Mouse (Mus musculus): ENCODE results near the gene Magi2. TPM values are rescaled to one million over a fixed set of nuclear protein-coding genes. Genes with fewer than 3 reads are reported as not detected.

The Magi2 gene
- polyA plus RNA-seq, 1 experiment from 2014 or later = 2.4 TPM

GRCm38 (mm10) chr5:19895893-19896292, 669.1 kb downstream of the Magi2 start:
- TF ChIP-seq CTCF (IDR thresholded peaks at IDR 0.05) = no peak
- POLR2A ChIA-PET = no interaction called here
- in situ Hi-C loops (cut with MboI; ENCODE audit: low pct_unique_long_range_greater_than_20kb) = no loop called here
- no peak for ATAC-seq
- CTCF ChIA-PET = no interaction called here
- DNase-seq (ENCODE audit: low read depth, low spot score) = no peak
- peaks cover 4% of the 10 kb centered on the region for H3K27me3 ChIP-seq

- TF ChIP-seq CTCF (IDR thresholded peaks at IDR 0.05) = no peak
- ChIA-PET CTCF (no interaction called here), POLR2A (no interaction called here)
- H3K27me3 ChIP-seq = peaks cover 4% of the 10 kb centered on the region
- ATAC-seq (no peak), DNase-seq (ENCODE audit: low read depth, low spot score) (no peak)
- in situ Hi-C loops (cut with MboI; ENCODE audit: low pct_unique_long_range_greater_than_20kb) = no loop called here
Measured at GRCm38 (mm10) chr5:19901625-19902024, 674.8 kb downstream of the Magi2 start.

- no peak for DNase-seq (ENCODE audit: low read depth, low spot score)
- no peak for TF ChIP-seq CTCF (IDR thresholded peaks at IDR 0.05)
- ATAC-seq = no peak
- H3K27me3 ChIP-seq = peaks cover 25% of the 10 kb centered on the region
- ChIA-PET CTCF (no interaction called here), POLR2A (no interaction called here)
- in situ Hi-C loops (cut with MboI; ENCODE audit: low pct_unique_long_range_greater_than_20kb) = no loop called here
Measured at GRCm38 (mm10) chr5:19906636-19907035, 679.8 kb downstream of the Magi2 start.

- DNase-seq (ENCODE audit: low read depth, low spot score) (no peak), ATAC-seq (no peak)
- POLR2A ChIA-PET = no interaction called here
- peaks cover 29% of the 10 kb centered on the region for H3K27me3 ChIP-seq
- TF ChIP-seq CTCF (IDR thresholded peaks at IDR 0.05) = no peak
- in situ Hi-C loops (cut with MboI; ENCODE audit: low pct_unique_long_range_greater_than_20kb) = no loop called here
- CTCF ChIA-PET = no interaction called here
Measured at GRCm38 (mm10) chr5:19907381-19907982, 680.6 kb downstream of the Magi2 start.

- in situ Hi-C loops (cut with MboI; ENCODE audit: low pct_unique_long_range_greater_than_20kb) = no loop called here
- no peak for TF ChIP-seq CTCF (IDR thresholded peaks at IDR 0.05)
- ChIA-PET CTCF (no interaction called here), POLR2A (no interaction called here)
- H3K27me3 ChIP-seq = peaks cover 29% of the 10 kb centered on the region
- ATAC-seq = no peak
- no peak for DNase-seq (ENCODE audit: low read depth, low spot score)
Measured at GRCm38 (mm10) chr5:19907983-19908705, 681.3 kb downstream of the Magi2 start.

- no peak for DNase-seq (ENCODE audit: low read depth, low spot score)
- in situ Hi-C loops (cut with MboI; ENCODE audit: low pct_unique_long_range_greater_than_20kb) = no loop called here
- ChIA-PET POLR2A (no interaction called here), CTCF (no interaction called here)
- TF ChIP-seq CTCF (IDR thresholded peaks at IDR 0.05) = no peak
- no peak for ATAC-seq
- peaks cover 28% of the 10 kb centered on the region for H3K27me3 ChIP-seq
Measured at GRCm38 (mm10) chr5:19908706-19909060, 681.8 kb downstream of the Magi2 start.

- ATAC-seq (no peak), DNase-seq (ENCODE audit: low read depth, low spot score) (no peak)
- in situ Hi-C loops (cut with MboI; ENCODE audit: low pct_unique_long_range_greater_than_20kb) = no loop called here
- ChIA-PET CTCF (no interaction called here), POLR2A (no interaction called here)
- TF ChIP-seq CTCF (IDR thresholded peaks at IDR 0.05) = no peak
- peaks cover 25% of the 10 kb centered on the region for H3K27me3 ChIP-seq
Measured at GRCm38 (mm10) chr5:19909071-19909470, 682.2 kb downstream of the Magi2 start.

GRCm38 (mm10) chr5:19909664-19910063, 682.8 kb downstream of the Magi2 start:
- TF ChIP-seq CTCF (IDR thresholded peaks at IDR 0.05) = no peak
- ATAC-seq (no peak), DNase-seq (ENCODE audit: low read depth, low spot score) (no peak)
- POLR2A ChIA-PET = no interaction called here
- CTCF ChIA-PET = no interaction called here
- in situ Hi-C loops (cut with MboI; ENCODE audit: low pct_unique_long_range_greater_than_20kb) = no loop called here
- peaks cover 25% of the 10 kb centered on the region for H3K27me3 ChIP-seq

- H3K27me3 ChIP-seq = peaks cover 8% of the 10 kb centered on the region
- CTCF ChIA-PET = interaction anchor here (0.6 to 1.2 kb wide), 2 partner anchors 14 to 24 kb away, joined by 3 read pairs; no protein-coding TSS in a partner anchor
- ATAC-seq = no peak
- no peak for DNase-seq (ENCODE audit: low read depth, low spot score)
- no peak for TF ChIP-seq CTCF (IDR thresholded peaks at IDR 0.05)
- in situ Hi-C loops (cut with MboI; ENCODE audit: low pct_unique_long_range_greater_than_20kb) = no loop called here
- POLR2A ChIA-PET = no interaction called here
Measured at GRCm38 (mm10) chr5:19932102-19932501, 705.3 kb downstream of the Magi2 start.

- no peak for TF ChIP-seq CTCF (IDR thresholded peaks at IDR 0.05)
- CTCF ChIA-PET = interaction anchor here (1.4 kb wide), 1 partner anchor 704 kb away, joined by 3 read pairs; no protein-coding TSS in a partner anchor
- POLR2A ChIA-PET = no interaction called here
- peaks cover 8% of the 10 kb centered on the region for H3K27me3 ChIP-seq
- in situ Hi-C loops (cut with MboI; ENCODE audit: low pct_unique_long_range_greater_than_20kb) = no loop called here
- ATAC-seq (no peak), DNase-seq (ENCODE audit: low read depth, low spot score) (no peak)
Measured at GRCm38 (mm10) chr5:19933190-19933589, 706.4 kb downstream of the Magi2 start.

GRCm38 (mm10) chr5:19951102-19951501, 724.3 kb downstream of the Magi2 start:
- POLR2A ChIA-PET = no interaction called here
- TF ChIP-seq CTCF (IDR thresholded peaks at IDR 0.05) = no peak
- peaks cover 34% of the 10 kb centered on the region for H3K27me3 ChIP-seq
- CTCF ChIA-PET = no interaction called here
- no peak for ATAC-seq
- in situ Hi-C loops (cut with MboI; ENCODE audit: low pct_unique_long_range_greater_than_20kb) = no loop called here
- no peak for DNase-seq (ENCODE audit: low read depth, low spot score)

- in situ Hi-C loops (cut with MboI; ENCODE audit: low pct_unique_long_range_greater_than_20kb) = no loop called here
- H3K27me3 ChIP-seq = peaks cover 6% of the 10 kb centered on the region
- ChIA-PET POLR2A (no interaction called here), CTCF (no interaction called here)
- TF ChIP-seq CTCF (IDR thresholded peaks at IDR 0.05) = no peak
- no peak for DNase-seq (ENCODE audit: low read depth, low spot score)
- no peak for ATAC-seq
Measured at GRCm38 (mm10) chr5:19964113-19964512, 737.3 kb downstream of the Magi2 start.

All from Patski (cell line).